Mouse (Mus musculus): ENCODE measurements around the gene Pcdh17. TPM values are rescaled to one million over a fixed set of nuclear protein-coding genes. Genes with fewer than 3 reads are reported as not detected.

Pcdh17 gene
- polyA plus RNA-seq, 1 experiment = 0.58 TPM

DNA sequence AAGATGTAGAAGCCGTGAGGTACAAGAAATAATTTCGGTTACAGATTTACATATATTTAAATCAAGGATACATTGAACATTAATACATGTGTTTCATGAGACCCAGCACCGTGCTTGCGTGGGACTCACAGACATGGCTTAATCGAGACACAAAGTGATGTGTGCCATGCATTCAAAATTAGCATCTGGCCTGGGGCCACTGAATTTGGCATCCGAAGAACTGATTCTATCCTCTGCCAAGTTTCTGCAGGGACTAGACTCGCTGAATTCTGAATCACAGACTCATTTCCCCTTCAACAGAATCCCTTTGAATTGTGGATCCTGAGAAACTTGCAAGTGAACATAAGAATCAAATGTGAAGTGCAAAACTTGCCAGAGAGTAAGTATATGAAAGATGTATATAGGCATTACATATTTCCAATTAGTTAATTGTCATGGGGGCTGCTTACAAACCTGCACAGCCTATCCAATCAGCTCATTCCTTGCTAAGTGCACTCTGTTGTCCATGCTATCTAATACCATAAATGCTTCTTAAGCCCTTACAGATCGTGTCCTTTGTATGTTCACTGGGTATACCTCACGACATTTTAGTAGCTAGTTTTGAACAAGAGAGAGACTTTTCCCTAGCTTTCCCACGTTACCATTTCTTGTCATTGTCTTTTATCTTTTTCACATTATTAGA is 104.3 kb downstream of the Pcdh17 start:
- WGBS = 80% methylated on average over 10 of the region's 10 CpGs
- no peaks in the 10 kb centered on the region for H3K36me3 ChIP-seq (ENCODE audit: control insufficient read depth, insufficient read depth, low read length)
- H3K27ac ChIP-seq (ENCODE audit: insufficient read depth, low read depth, low read length) = no peak overlapping the region
- TF ChIP-seq CTCF (IDR thresholded peaks at IDR 0.05; ENCODE audit: extremely low read depth, insufficient read length, insufficient replicate concordance, low read depth, low read length) (no peak), POLR2A (IDR thresholded peaks at IDR 0.05; ENCODE audit: low read depth, low read length) (no peak)
- H3K4me1 ChIP-seq (ENCODE audit: control insufficient read depth, insufficient read depth, insufficient read length, low read length) = no peaks in the 10 kb centered on the region
- H3K27me3 ChIP-seq (ENCODE audit: control insufficient read depth, insufficient read depth, low read length) = no peaks in the 10 kb centered on the region
- H3K4me3 ChIP-seq (ENCODE audit: low read depth, low read length) = no peak overlapping the region

DNA sequence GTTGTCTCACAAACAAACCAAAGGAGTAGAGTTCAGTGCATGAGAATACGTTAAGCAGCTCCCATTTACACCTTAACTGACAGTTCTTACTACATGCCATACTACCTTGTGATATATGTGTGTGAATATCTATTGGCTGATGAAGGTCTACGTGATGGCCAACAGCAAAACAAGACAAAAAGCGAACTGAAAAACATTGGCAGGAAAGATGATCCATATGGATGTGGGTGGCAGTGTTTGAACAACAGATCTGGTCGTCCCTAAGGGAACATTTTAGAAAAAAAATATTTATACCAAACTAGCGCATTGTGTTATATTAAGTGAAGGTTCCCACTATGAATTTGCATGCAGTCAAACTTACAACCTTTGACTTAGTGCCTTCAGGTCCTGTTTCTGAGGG is 108.2 kb downstream of the Pcdh17 start:
- Histone ChIP-seq H3K27me3 (ENCODE audit: control insufficient read depth, insufficient read depth, low read length) (no peaks in the 10 kb centered on the region), H3K36me3 (ENCODE audit: control insufficient read depth, insufficient read depth, low read length) (no peaks in the 10 kb centered on the region), H3K27ac (ENCODE audit: insufficient read depth, low read depth, low read length) (no peak overlapping the region), H3K4me3 (ENCODE audit: low read depth, low read length) (no peak overlapping the region), H3K4me1 (ENCODE audit: control insufficient read depth, insufficient read depth, insufficient read length, low read length) (no peaks in the 10 kb centered on the region)
- no peak for TF ChIP-seq POLR2A (IDR thresholded peaks at IDR 0.05; ENCODE audit: low read depth, low read length)
- TF ChIP-seq CTCF (IDR thresholded peaks at IDR 0.05; ENCODE audit: extremely low read depth, insufficient read length, insufficient replicate concordance, low read depth, low read length) = no peak
- WGBS = 80% methylated on average over 5 of the region's 5 CpGs

DNA sequence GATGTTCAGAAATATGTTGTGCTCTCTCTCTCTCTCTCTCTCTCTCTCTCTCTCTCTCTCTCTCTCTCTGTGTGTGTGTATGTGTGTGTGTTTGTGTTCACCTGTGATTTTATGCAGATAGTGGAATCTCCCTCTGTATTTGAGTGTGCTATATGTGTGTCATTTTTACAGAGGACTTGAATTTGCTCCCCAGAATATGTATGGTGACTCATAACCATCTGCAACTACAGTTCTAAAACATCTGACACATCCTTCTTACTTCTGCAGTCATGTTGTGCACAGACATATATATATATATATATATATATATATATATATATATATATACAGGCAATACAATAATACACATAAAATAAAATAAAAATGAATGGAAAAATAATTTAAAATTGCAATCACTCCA is 127.7 kb downstream of the Pcdh17 start:
- TF ChIP-seq POLR2A (IDR thresholded peaks at IDR 0.05; ENCODE audit: low read depth, low read length) = no peak
- no peak for TF ChIP-seq CTCF (IDR thresholded peaks at IDR 0.05; ENCODE audit: extremely low read depth, insufficient read length, insufficient replicate concordance, low read depth, low read length)

More for the DNA sequence above, 127.7 kb downstream of the Pcdh17 start:
- no peak overlapping the region for H3K27ac ChIP-seq (ENCODE audit: insufficient read depth, low read depth, low read length)
- no peaks in the 10 kb centered on the region for H3K4me1 ChIP-seq (ENCODE audit: control insufficient read depth, insufficient read depth, insufficient read length, low read length)
- H3K4me3 ChIP-seq (ENCODE audit: low read depth, low read length) = no peak overlapping the region
- no peaks in the 10 kb centered on the region for H3K36me3 ChIP-seq (ENCODE audit: control insufficient read depth, insufficient read depth, low read length)
- H3K27me3 ChIP-seq (ENCODE audit: control insufficient read depth, insufficient read depth, low read length) = no peaks in the 10 kb centered on the region
